Mouse (Mus musculus) layer of hippocampus, adult 2 months (tissue): ENCODE data around the gene Icmt. TPM values are rescaled to one million over a fixed set of nuclear protein-coding genes. Genes with fewer than 3 reads are reported as not detected.
A peak's percentile ranks its signal among the peaks of the same experiment; 100 is the strongest.

Source experiments
- DNase-seq, 2 experiments: peaks; one replicate each; pipeline ENCODE4 v3.0.0; 2022; ENCODE audit warnings: low spot score in 2 of 2
- H3K27ac ChIP-seq: fragments of 200-600 bp; 2 replicates; pipeline ENCODE4 v1.8.1; 2022
- H3K4me3 ChIP-seq: fragments of 200-600 bp; 2 replicates; pipeline ENCODE4 v1.8.1; 2022; ENCODE audit warnings: mild to moderate bottlenecking
- CTCF ChIP-seq: fragments of 200-600 bp; conservative IDR thresholded peaks from 2 replicates; pipeline ENCODE4 v1.8.1; 2022; ENCODE audit warnings: antibody characterized with exemption, mild to moderate bottlenecking, moderate library complexity
- total RNA-seq, 2 experiments: library from RNA; stranded (reverse); gene quantifications; 2 replicates each; pipeline ENCODE4 v1.2.3; 2021

Icmt gene
- total RNA-seq, 2 experiments from 2014 or later = 42.3 to 43.0 TPM

- Histone ChIP-seq H3K4me3 (peak overlapping the region; percentile 49), H3K27ac (no peak overlapping the region)
- no peak for DNase-seq
- TF ChIP-seq CTCF = no peak
These were observed 18.6 kb downstream of the Icmt start for GRCm38 (mm10) chr4:152315498-152316213.

- H3K27ac ChIP-seq = no peak overlapping the region
- no peak overlapping the region for H3K4me3 ChIP-seq
- no peak for DNase-seq
- no peak for TF ChIP-seq CTCF
These were observed 20.6 kb downstream of the Icmt start for GRCm38 (mm10) chr4:152317631-152318033.

- peak within 1 kb of the TSS; percentile 34 for H3K4me3 ChIP-seq
- peak in 1 of 2 experiments; percentile 68 for DNase-seq
- peak; percentile 81 for TF ChIP-seq CTCF
- H3K27ac ChIP-seq = no peak within 1 kb of the TSS
These were observed 21.6 kb downstream of the Icmt start, which contains the start of gene Rnf207 for GRCm38 (mm10) chr4:152318517-152319234. Gene Rnf207 (minus strand): TSS chr4:152318993.

GRCm38 (mm10) chr4:152321464-152321863, 24.4 kb downstream of the Icmt start:
- H3K27ac ChIP-seq = no peak overlapping the region
- no peak for DNase-seq
- TF ChIP-seq CTCF = no peak
- no peak overlapping the region for H3K4me3 ChIP-seq

GRCm38 (mm10) chr4:152324641-152325562, 27.9 kb downstream of the Icmt start:
- H3K4me3 ChIP-seq = peak overlapping the region; percentile 66
- H3K27ac ChIP-seq = peak overlapping the region; percentile 90
- TF ChIP-seq CTCF = no peak
- no peak for DNase-seq

- peak; percentile 91 to 97 for DNase-seq
- peak within 1 kb of the TSS; percentile 90 for H3K27ac ChIP-seq
- TF ChIP-seq CTCF = peak; percentile 26; the same call in 1 of the 2 replicates
- H3K4me3 ChIP-seq = peak within 1 kb of the TSS; percentile 66
These were observed 28.8 kb downstream of the Icmt start, which contains the start of gene Rpl22 for GRCm38 (mm10) chr4:152325574-152326411. Gene Rpl22 (plus strand): TSS chr4:152325742.

- DNase-seq = no peak
- Histone ChIP-seq H3K27ac (no peak overlapping the region), H3K4me3 (peak overlapping the region; percentile 66)
- no peak for TF ChIP-seq CTCF
These were observed 29.5 kb downstream of the Icmt start for GRCm38 (mm10) chr4:152326543-152326942.

- peak; percentile 66 for TF ChIP-seq CTCF
- no peak for DNase-seq
- Histone ChIP-seq H3K4me3 (no peak overlapping the region), H3K27ac (no peak overlapping the region)
These were observed 31.7 kb downstream of the Icmt start for GRCm38 (mm10) chr4:152328691-152329090.

GRCm38 (mm10) chr4:152332952-152333351, 35.9 kb downstream of the Icmt start:
- Histone ChIP-seq H3K27ac (no peak overlapping the region), H3K4me3 (no peak overlapping the region)
- DNase-seq = peak in 1 of 2 experiments; percentile 78
- TF ChIP-seq CTCF = peak; percentile 99

- TF ChIP-seq CTCF = no peak
- Histone ChIP-seq H3K4me3 (no peak overlapping the region), H3K27ac (no peak overlapping the region)
- no peak for DNase-seq
These were observed 36.6 kb downstream of the Icmt start for GRCm38 (mm10) chr4:152333587-152333986.

- TF ChIP-seq CTCF = no peak
- DNase-seq = no peak
- Histone ChIP-seq H3K4me3 (no peak overlapping the region), H3K27ac (peak overlapping the region; percentile 54; the same call in 1 of the 2 replicates)
These were observed 40.7 kb downstream of the Icmt start for GRCm38 (mm10) chr4:152337772-152338171.
